8 mouse cellular contexts compared by ENCODE assay signal in genomic region chr10:3696727-3697348, GRCm38 (mm10). TPM values are rescaled to one million over a fixed set of nuclear protein-coding genes. Genes with fewer than 3 reads are reported as not detected.
DNase-seq lines count a peak whose midpoint lies in the region; ATAC-seq and TF ChIP-seq lines count a peak whose summit lies in the region.

No protein-coding gene starts in this region.

- no peak for TF ChIP-seq CTCF in midbrain, postnatal 0 days (IDR thresholded peaks at IDR 0.05)
- TF ChIP-seq CTCF in layer of hippocampus, adult 2 months (conservative IDR thresholded peaks at IDR 0.05) = no peak

- ATAC-seq in midbrain, postnatal 0 days (ENCODE audit: low FRiP score) = peak; percentile 56
- no peak for ATAC-seq in heart, embryonic 14.5 days (ENCODE audit: insufficient number of reproducible peaks, insufficient read depth, low FRiP score, low read depth)
- ATAC-seq in erythroid progenitor cell, adult 5-6 weeks (replicated peaks; ENCODE audit: low FRiP score, poor library complexity, severe bottlenecking) = no peak

- no peaks in the 10 kb centered on the region for H3K36me3 ChIP-seq in midbrain, postnatal 0 days (ENCODE audit: insufficient read depth, low read length)
- no peaks in the 10 kb centered on the region for H3K36me3 ChIP-seq in midbrain, embryonic 10.5 days
- no peaks in the 10 kb centered on the region for H3K36me3 ChIP-seq in heart, embryonic 14.5 days (ENCODE audit: control insufficient read depth, insufficient read depth, low read length)

- no peaks in the 10 kb centered on the region for H3K4me1 ChIP-seq in midbrain, postnatal 0 days (ENCODE audit: insufficient read depth, low read length)
- no peaks in the 10 kb centered on the region for H3K4me1 ChIP-seq in midbrain, embryonic 10.5 days
- peaks cover 4 to 6% of the 10 kb centered on the region in 2 experiments; a peak in 1 of 4 replicates for H3K4me1 ChIP-seq in heart, embryonic 14.5 days (ENCODE audit: control insufficient read depth in 2 of 2, insufficient read depth in 2 of 2, low read length in 2 of 2)

- peak; percentile 74 for DNase-seq in midbrain, postnatal 0 days (ENCODE audit: low spot score)
- DNase-seq in midbrain, embryonic 10.5 days (ENCODE audit: low spot score) = no peak
- DNase-seq in frontal cortex, postnatal 10 days (ENCODE audit: low spot score in 2 of 2) = peak; percentile 27 to 58
- DNase-seq in layer of hippocampus, adult 2 months (ENCODE audit: low spot score in 2 of 2) = peak; percentile 29 to 70
- peak; percentile 81 for DNase-seq in lung, postnatal 25 days (ENCODE audit: low spot score)
- DNase-seq in thymus, postnatal 0 days (ENCODE audit: low spot score) = no peak

- 51% methylated on average over 8 of the region's 8 CpGs for WGBS in midbrain, postnatal 0 days
- WGBS in midbrain, embryonic 10.5 days = 79% methylated on average over 8 of the region's 8 CpGs
- 30% methylated on average over 8 of the region's 8 CpGs for WGBS in heart, embryonic 14.5 days

- no peak overlapping the region; the same call in 1 of the 2 replicates for H3K4me2 ChIP-seq in midbrain, postnatal 0 days (ENCODE audit: low read depth, low read length, poor library complexity, severe bottlenecking)
- peak overlapping the region; percentile 41 for H3K4me2 ChIP-seq in heart, embryonic 14.5 days (ENCODE audit: low read length)

- no peaks in the 10 kb centered on the region for H3K27me3 ChIP-seq in midbrain, postnatal 0 days (ENCODE audit: insufficient read depth, low read length)
- no peaks in the 10 kb centered on the region for H3K27me3 ChIP-seq in midbrain, embryonic 10.5 days (ENCODE audit: low read depth, poor library complexity, severe bottlenecking)
- no peaks in the 10 kb centered on the region for H3K27me3 ChIP-seq in heart, embryonic 14.5 days (ENCODE audit: control insufficient read depth, insufficient read depth, low read length)

- H3K4me3 ChIP-seq in midbrain, postnatal 0 days (ENCODE audit: low read depth, low read length) = no peak overlapping the region
- no peak overlapping the region for H3K4me3 ChIP-seq in midbrain, embryonic 10.5 days
- no peak overlapping the region for H3K4me3 ChIP-seq in heart, embryonic 14.5 days (ENCODE audit: control insufficient read depth in 1 of 2, insufficient read depth in 1 of 2, low read depth in 1 of 2, low read length in 2 of 2)
- no peak overlapping the region for H3K4me3 ChIP-seq in layer of hippocampus, adult 2 months

- peak overlapping the region; percentile 33; the same call in 1 of the 2 replicates for H3K27ac ChIP-seq in midbrain, postnatal 0 days (ENCODE audit: low read depth, low read length)
- H3K27ac ChIP-seq in midbrain, embryonic 10.5 days (replicated peaks) = no peak overlapping the region
- H3K27ac ChIP-seq in heart, embryonic 14.5 days (replicated peaks in 1 of 2; ENCODE audit: control insufficient read depth in 1 of 2, insufficient read depth in 1 of 2, low read depth in 2 of 2, low read length in 2 of 2) = peak overlapping the region; percentile 69 to 81
- H3K27ac ChIP-seq in layer of hippocampus, adult 2 months = peak overlapping the region; percentile 85

- no peaks in the 10 kb centered on the region for H3K9me3 ChIP-seq in midbrain, postnatal 0 days (ENCODE audit: low read length)
- no peaks in the 10 kb centered on the region for H3K9me3 ChIP-seq in midbrain, embryonic 10.5 days (replicated peaks)
- H3K9me3 ChIP-seq in heart, embryonic 14.5 days (ENCODE audit: control insufficient read depth, low read length) = no peaks in the 10 kb centered on the region

- no peak overlapping the region for H3K9ac ChIP-seq in midbrain, postnatal 0 days (replicated peaks; ENCODE audit: low read length, poor library complexity, severe bottlenecking)
- no peak overlapping the region for H3K9ac ChIP-seq in heart, embryonic 14.5 days (ENCODE audit: low read length)

RNA-seq across cellular contexts. Expression of gene Plekhg1, which starts 43.3 kb away (rescaled TPM):
- total RNA-seq in midbrain, postnatal 0 days (2014; rRNA removed) = 14.9 and 17.1 TPM in 2 replicates
- 4.7 and 5.7 TPM in 2 replicates for polyA plus RNA-seq in midbrain, postnatal 0 days (2015; fragmentation: Nextera tagmentation; extraction: Ambion mirVana)
- 11.7 and 15.3 TPM in 2 replicates for polyA plus RNA-seq in midbrain, embryonic 10.5 days (2016; fragmentation: Nextera tagmentation; extraction: Ambion mirVana)
- 7.6 and 11.7 TPM in 2 replicates for polyA plus RNA-seq in heart, embryonic 14.5 days (2014; fragmentation: Nextera tagmentation; extraction: Ambion mirVana)
- total RNA-seq in layer of hippocampus, adult 2 months (2021) = 10 to 100 TPM; 14.2 to 15.9 TPM
- 0.72 and 2.5 TPM in 2 replicates for total RNA-seq in erythroid progenitor cell, adult 5-6 weeks (2015; ENCODE audit: low replicate concordance)
- 0.51 TPM in 1 of 2 replicates, not detected in the other for total RNA-seq in erythroid progenitor cell, adult 5-6 weeks (2017; ENCODE audit: low replicate concordance)
- polyA plus RNA-seq in thymus, postnatal 0 days (2015; fragmentation: Nextera tagmentation; extraction: Ambion mirVana) = 2.7 and 3.0 TPM in 2 replicates

Comparison
In these comparisons a context has a peak if more than half of its experiments do, and no peak if none do; other contexts are left out.
1. DNase-seq: peak in midbrain, postnatal 0 days (single experiment), frontal cortex, postnatal 10 days (2 of 2), layer of hippocampus, adult 2 months (2 of 2) and lung, postnatal 25 days (single experiment); none in midbrain, embryonic 10.5 days (single experiment) and thymus, postnatal 0 days (single experiment).